Mouse (Mus musculus): ENCODE measurements around the gene Ntf5.

DNA sequence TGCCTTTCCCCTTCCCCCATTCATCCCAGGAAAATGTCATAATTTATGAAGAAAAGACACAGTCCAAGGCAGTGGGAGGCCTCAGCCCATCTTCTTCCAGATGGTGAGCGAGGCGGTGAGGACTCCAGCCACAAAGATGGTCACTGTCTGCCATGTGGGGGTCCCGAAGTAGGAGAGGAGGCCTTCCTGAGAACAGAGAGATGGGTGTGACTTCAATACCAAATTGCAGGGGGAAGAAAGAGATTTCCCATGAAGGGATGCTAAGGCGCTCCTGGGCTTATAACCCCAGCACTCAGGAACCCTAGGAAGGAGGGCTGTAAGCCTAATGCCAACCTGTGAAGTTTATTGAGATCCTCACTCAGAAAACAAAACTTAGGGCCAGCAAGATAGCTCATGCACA, 48.3 kb downstream of the Ntf5 start:
- no peak for TF ChIP-seq CTCF (IDR thresholded peaks at IDR 0.05; ENCODE audit: control insufficient read depth, insufficient read depth, low read length)
- TF ChIP-seq POLR2A (IDR thresholded peaks at IDR 0.05; ENCODE audit: borderline replicate concordance, control insufficient read depth, low read depth, low read length) = no peak
